Mouse (Mus musculus): ENCODE data around the gene Tedc2.

DNA sequence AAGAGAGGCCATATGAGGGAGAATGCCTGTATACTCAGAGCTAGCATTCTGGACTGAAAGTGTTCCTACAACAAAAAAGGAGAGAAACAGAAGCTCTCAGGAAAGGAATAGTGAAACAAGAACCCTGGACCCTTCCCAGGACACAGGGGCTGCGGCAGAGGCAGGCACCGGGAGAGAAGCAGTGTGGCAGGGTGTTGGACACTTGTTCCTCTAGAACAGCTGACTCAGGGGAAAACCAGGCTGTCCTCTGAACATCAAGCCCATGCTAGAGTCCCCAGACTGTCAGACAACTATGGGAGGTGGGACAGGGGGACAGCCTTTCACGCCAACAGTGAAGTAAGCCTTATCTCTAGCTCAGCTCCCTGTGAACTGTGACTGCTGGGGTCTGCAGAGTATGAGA, 10.1 kb downstream of the Tedc2 start:
- no peak for TF ChIP-seq CTCF (IDR thresholded peaks at IDR 0.05; ENCODE audit: low read depth)
- no peak for TF ChIP-seq EP300 (optimal IDR thresholded peaks at IDR 0.05)

All from stomach, postnatal 0 days (tissue).